Mouse (Mus musculus) heart, embryonic 14.5 days (tissue): ENCODE data around the gene Stpg4. TPM values are rescaled to one million over a fixed set of nuclear protein-coding genes. Genes with fewer than 3 reads are reported as not detected.
A peak's percentile ranks its signal among the peaks of the same experiment; 100 is the strongest.

Source experiments
- ATAC-seq: fragments of 200-750 bp; cut with Nextera tagmentation; 2 replicates; pipeline ENCODE4 v1.8.0; 2017; ENCODE audit warnings: low read depth, moderate TSS enrichment; ENCODE audit not compliant: insufficient number of reproducible peaks, insufficient read depth, low FRiP score
- H3K27ac ChIP-seq, 2 experiments: fragments of 200-500 bp in 1 of 2; fragments of 300-500 bp in 1 of 2; sonication (generic) in 1 of 2; replicated peaks in 1 of 2; 2 replicates each; pipeline ENCODE4 v1.5.1; 2012 to 2014; ENCODE audit warnings: low read depth in 2 of 2, low read length in 2 of 2, control low read depth in 1 of 2, mild to moderate bottlenecking in 1 of 2, mixed read lengths in 1 of 2; ENCODE audit not compliant: control insufficient read depth in 1 of 2, insufficient read depth in 1 of 2
- H3K27me3 ChIP-seq: fragments of 300-500 bp; sonication (generic); 2 replicates; pipeline ENCODE4 v1.6.1; 2014; ENCODE audit warnings: mild to moderate bottlenecking, low read length, control low read depth; ENCODE audit not compliant: control insufficient read depth, insufficient read depth
- H3K36me3 ChIP-seq: fragments of 300-500 bp; sonication (generic); 2 replicates; pipeline ENCODE4 v1.6.1; 2014; ENCODE audit warnings: mild to moderate bottlenecking, control low read depth, low read length, mixed read lengths; ENCODE audit not compliant: control insufficient read depth, insufficient read depth
- H3K4me1 ChIP-seq, 2 experiments: fragments of 200-500 bp in 1 of 2; fragments of 300-500 bp in 1 of 2; sonication (generic) in 1 of 2; 2 replicates each; pipeline ENCODE4 v1.6.1; 2012 to 2014; ENCODE audit warnings: low read length in 2 of 2, control low read depth in 1 of 2, mixed read lengths in 1 of 2; ENCODE audit not compliant: control insufficient read depth in 2 of 2, insufficient read depth in 2 of 2
- H3K4me2 ChIP-seq: fragments of 300-500 bp; sonication (generic); 2 replicates; pipeline ENCODE4 v1.6.1; 2014; ENCODE audit warnings: mild to moderate bottlenecking, low read length
- H3K4me3 ChIP-seq, 2 experiments: fragments of 200-500 bp in 1 of 2; fragments of 300-500 bp in 1 of 2; sonication (generic) in 1 of 2; 2 replicates each; pipeline ENCODE4 v1.5.1; 2012 to 2014; ENCODE audit warnings: low read length in 2 of 2, mild to moderate bottlenecking in 2 of 2, control low read depth in 1 of 2, low read depth in 1 of 2, moderate library complexity in 1 of 2; ENCODE audit not compliant: control insufficient read depth in 1 of 2, insufficient read depth in 1 of 2
- H3K9ac ChIP-seq: fragments of 300-500 bp; sonication (generic); 2 replicates; pipeline ENCODE4 v1.6.1; 2014; ENCODE audit warnings: mild to moderate bottlenecking, low read length
- H3K9me3 ChIP-seq: fragments of 300-500 bp; sonication (generic); 2 replicates; pipeline ENCODE4 v1.6.1; 2016; ENCODE audit warnings: low read length, control low read depth; ENCODE audit not compliant: control insufficient read depth
- WGBS: fragments of 180-500 bp; shearing (Covaris S2); extraction: QIAGEN DNeasy Blood & Tissue Kit; methylation state at CpG from one replicate; pipeline ENCODE4 v1.1.7; 2014; 5-methylcytosine and 5-hydroxymethylcytosine counted together
- polyA plus RNA-seq: library from polyadenylated mRNA; unstranded; fragments of >200 nt; fragmentation: Nextera tagmentation; extraction: Ambion mirVana; gene quantifications from 2 replicates; pipeline ENCODE4 v1.2.1, GENCODE M21; 2014

Stpg4 gene
- not detected in 2 replicates for polyA plus RNA-seq

DNA sequence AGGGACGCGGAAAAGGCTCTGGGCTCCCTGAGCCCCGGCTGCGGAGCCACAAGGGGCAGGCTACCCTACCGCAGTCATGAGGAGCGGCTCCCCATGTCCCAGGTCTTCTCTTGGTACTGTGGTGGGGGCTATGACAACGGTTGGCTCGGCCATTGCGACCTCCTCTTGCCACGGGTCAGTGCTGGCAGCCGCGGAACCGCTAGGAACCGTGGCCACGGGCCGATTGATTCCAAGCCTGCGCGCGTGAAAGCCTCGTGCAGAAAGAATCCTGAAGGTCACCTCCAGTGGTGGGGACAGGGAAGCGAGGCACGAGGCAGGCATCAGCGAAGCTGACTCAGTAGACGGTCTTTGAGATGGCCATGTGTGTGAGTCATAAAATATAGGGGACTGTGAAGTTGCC is at the start of gene Stpg4:
Gene Stpg4, minus strand, starts transcription at position 231 of the 400 bp plus-strand sequence.
- no peak for ATAC-seq
- H3K9ac ChIP-seq: no peak within 1 kb of the TSS

DNA sequence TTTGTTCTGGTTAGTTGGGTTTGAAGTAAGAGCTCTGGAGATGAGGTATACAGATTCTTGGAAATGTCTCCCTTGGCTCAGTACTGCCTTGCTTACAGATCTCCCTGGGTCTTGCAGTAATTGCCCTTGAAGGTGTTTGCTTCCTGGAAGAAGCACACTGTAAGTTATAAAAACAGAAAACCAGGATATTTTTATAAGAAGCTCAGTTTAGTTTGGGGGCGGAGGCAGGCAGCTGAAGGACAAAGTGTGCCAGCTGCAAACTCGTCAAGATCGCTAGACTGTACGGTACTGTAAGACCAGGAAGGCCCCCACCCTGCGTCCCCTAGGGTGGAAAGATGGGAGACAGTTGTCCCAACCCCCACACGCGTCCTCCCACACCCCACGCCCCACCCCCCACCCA is 47.8 kb upstream of the Stpg4 start:
- no peak for ATAC-seq
- H3K27ac ChIP-seq: no peak overlapping the region
- H3K4me2 ChIP-seq: no peak overlapping the region
- H3K4me3 ChIP-seq: no peak overlapping the region
- H3K9ac ChIP-seq: no peak overlapping the region
- H3K27me3 ChIP-seq: no peaks in the 10 kb centered on the region
- H3K36me3 ChIP-seq: no peaks in the 10 kb centered on the region
- 51% methylated on average over 8 of the region's 8 CpGs for WGBS
- no peaks in the 10 kb centered on the region for H3K9me3 ChIP-seq
- H3K4me1 ChIP-seq: peaks cover 15 to 21% of the 10 kb centered on the region in 2 experiments; a peak in 3 of 4 replicates

More for the DNA sequence above, at the start of gene Stpg4:
- Histone ChIP-seq H3K4me3 (no peak within 1 kb of the TSS; a peak in 1 of 4 replicates), H3K4me1 (peaks cover 0 to 3% of the 10 kb centered on the region in 2 experiments; a peak in 1 of 4 replicates), H3K9me3 (no peaks in the 10 kb centered on the region), H3K36me3 (peaks cover 27% of the 10 kb centered on the region), H3K4me2 (peak within 1 kb of the TSS; percentile 44), H3K27me3 (no peaks in the 10 kb centered on the region), H3K27ac (no peak within 1 kb of the TSS)
- 51% methylated on average over 24 of the region's 24 CpGs for whole genome bisulfite sequencing

DNA sequence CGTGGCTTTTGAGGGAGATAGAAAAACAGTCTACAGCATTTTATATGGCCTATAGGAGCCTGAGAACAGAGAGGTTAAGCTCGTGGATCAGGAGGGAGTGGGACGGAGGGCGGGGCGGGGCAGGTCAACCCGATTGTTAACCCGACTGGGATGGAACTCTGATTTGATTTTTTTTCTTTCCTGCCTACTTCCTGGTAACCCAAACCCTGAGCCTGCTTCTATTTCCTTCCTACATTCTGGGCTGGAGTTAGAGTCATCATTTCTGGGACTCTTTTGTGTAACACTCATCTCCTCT is 46.9 kb upstream of the Stpg4 start:
- Histone ChIP-seq H3K4me2 (peak overlapping the region; percentile 90), H3K36me3 (no peaks in the 10 kb centered on the region), H3K4me1 (peaks cover 15 to 21% of the 10 kb centered on the region in 2 experiments; a peak in 3 of 4 replicates), H3K4me3 (peak overlapping the region; percentile 32 to 34), H3K9me3 (no peaks in the 10 kb centered on the region), H3K27me3 (no peaks in the 10 kb centered on the region), H3K9ac (peak overlapping the region; percentile 66), H3K27ac (peak overlapping the region in 1 of 2 experiments; percentile 6; a peak in 1 of 4 replicates)
- 4% methylated on average over 7 of the region's 7 CpGs for WGBS
- no peak for ATAC-seq

DNA sequence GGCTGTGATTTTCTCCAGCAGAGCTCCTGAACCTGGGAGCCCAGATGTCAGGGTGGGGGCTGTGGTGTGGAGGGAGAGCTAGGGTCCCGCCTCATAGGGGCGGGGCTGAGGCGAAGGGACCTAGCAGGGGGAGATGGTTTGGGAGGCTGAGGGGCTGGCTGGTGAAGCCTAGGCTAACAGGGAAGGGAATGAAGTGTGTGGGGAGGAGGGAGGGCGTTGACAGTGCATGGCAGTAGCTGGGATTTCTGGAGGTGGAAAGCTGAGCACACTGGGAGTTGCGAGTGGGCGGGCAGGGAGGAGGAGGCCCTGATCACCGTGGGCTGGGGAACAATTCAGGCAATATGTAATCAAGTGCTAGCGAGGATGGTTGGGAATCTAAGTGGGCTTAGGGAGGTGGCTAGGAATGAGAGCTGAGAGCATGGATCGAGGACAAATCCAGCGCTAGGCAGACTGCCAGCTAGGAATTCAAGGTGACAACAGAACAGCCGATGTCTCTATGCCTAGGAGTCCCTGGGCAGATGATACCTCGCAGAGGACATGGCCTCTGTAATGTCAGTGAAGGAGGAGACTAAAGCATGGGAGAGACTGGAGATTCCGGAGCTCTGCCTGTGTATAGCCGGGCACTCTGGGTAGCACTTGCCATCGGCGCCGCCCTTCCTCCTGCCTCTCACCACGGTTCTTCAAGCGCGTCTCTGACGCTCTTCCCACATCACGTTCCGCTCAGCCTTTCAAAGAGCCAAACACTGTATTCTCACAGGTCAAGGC is 46.4 kb upstream of the Stpg4 start:
- peak overlapping the region; percentile 66 for H3K9ac ChIP-seq
- H3K36me3 ChIP-seq: no peaks in the 10 kb centered on the region
- H3K4me1 ChIP-seq: peaks cover 15 to 21% of the 10 kb centered on the region in 2 experiments; a peak in 3 of 4 replicates
- peak; percentile 62 for ATAC-seq
- under 1% methylated on average over 23 of the region's 23 CpGs for WGBS
- H3K9me3 ChIP-seq: no peaks in the 10 kb centered on the region
- peak overlapping the region; percentile 6 to 30; a peak in 3 of 4 replicates for H3K27ac ChIP-seq
- peak overlapping the region; percentile 32 to 34 for H3K4me3 ChIP-seq
- peak overlapping the region; percentile 90 for H3K4me2 ChIP-seq
- no peaks in the 10 kb centered on the region for H3K27me3 ChIP-seq

DNA sequence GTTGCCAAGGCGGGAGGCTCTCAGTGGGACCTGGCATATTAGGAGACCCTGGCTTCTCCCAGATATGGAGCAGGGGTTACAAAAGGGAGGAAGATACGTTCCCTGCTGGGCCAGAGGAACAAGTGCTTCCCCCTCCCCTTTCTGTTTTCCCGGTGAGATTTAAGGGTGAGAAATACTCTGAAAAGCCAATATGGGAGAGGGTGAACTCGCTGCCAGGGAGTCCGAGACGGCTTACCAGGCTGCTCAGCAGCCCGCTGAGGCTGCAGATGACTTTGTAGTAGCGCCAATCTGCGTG is 45.8 kb upstream of the Stpg4 start:
- no peaks in the 10 kb centered on the region for H3K36me3 ChIP-seq
- H3K4me2 ChIP-seq: peak overlapping the region; percentile 90
- peaks cover 15 to 18% of the 10 kb centered on the region in 2 experiments; a peak in 3 of 4 replicates for H3K4me1 ChIP-seq
- no peaks in the 10 kb centered on the region for H3K27me3 ChIP-seq
- peak overlapping the region; percentile 66 for H3K9ac ChIP-seq
- 3% methylated on average over 9 of the region's 9 CpGs for WGBS
- H3K4me3 ChIP-seq: peak overlapping the region; percentile 32 to 34
- ATAC-seq: no peak
- peak overlapping the region; percentile 6 to 30 for H3K27ac ChIP-seq
- H3K9me3 ChIP-seq: no peaks in the 10 kb centered on the region

DNA sequence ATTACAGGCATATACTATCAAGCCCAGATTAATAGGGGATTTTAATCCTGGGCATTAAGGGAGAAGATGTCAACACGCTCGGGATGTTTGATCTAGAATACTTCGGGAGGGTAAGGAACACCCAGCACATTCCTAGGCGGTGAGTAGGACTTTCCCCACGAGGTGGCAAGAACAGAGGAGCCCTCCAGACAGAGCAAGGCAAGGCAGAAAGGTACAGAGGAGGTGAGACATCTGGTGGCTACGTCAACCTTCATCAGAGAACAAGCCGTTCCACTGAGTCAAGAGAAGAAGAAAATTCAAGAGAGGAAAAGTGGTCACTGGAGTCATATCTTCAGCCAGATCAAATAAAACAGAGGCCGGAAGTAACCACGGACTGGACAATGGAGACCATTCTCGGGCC is 45.3 kb upstream of the Stpg4 start:
- 0 out of 2 replicates have a peak overlapping the region, but pooled peaks have one; percentile 66 for H3K9ac ChIP-seq
- peak overlapping the region in 1 of 2 experiments; percentile 32; a peak in 1 of 4 replicates for H3K4me3 ChIP-seq
- no peak for ATAC-seq
- no peaks in the 10 kb centered on the region for H3K36me3 ChIP-seq
- WGBS: 29% methylated on average over 10 of the region's 10 CpGs
- H3K4me2 ChIP-seq: peak overlapping the region; percentile 90
- peak overlapping the region; percentile 6 to 30; a peak in 3 of 4 replicates for H3K27ac ChIP-seq
- H3K27me3 ChIP-seq: no peaks in the 10 kb centered on the region
- peaks cover 15 to 18% of the 10 kb centered on the region in 2 experiments; a peak in 3 of 4 replicates for H3K4me1 ChIP-seq
- H3K9me3 ChIP-seq: no peaks in the 10 kb centered on the region

DNA sequence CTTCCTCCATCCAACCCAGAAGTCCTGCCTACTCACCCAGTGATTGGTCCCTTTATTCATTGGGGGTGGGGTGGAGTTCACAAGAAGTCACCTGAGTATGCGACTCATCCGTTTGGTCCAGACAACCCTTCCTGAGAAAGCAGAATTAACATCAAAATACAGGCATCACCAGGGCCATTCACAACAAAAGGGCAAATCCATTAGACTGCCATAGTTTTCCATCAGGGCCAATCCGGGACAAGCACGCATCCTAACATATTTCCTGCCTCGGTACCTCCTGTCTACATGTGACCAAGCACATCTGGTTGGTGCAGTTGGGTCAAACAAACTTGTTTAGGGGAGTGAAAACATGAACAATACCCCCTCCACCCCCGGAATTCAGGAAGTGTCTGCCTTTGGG is 44.1 kb upstream of the Stpg4 start:
- Histone ChIP-seq H3K27me3 (no peaks in the 10 kb centered on the region), H3K36me3 (no peaks in the 10 kb centered on the region), H3K4me1 (peaks cover 15% of the 10 kb centered on the region in 2 experiments; a peak in 3 of 4 replicates), H3K4me3 (no peak overlapping the region), H3K9ac (no peak overlapping the region), H3K4me2 (no peak overlapping the region), H3K27ac (no peak overlapping the region), H3K9me3 (no peaks in the 10 kb centered on the region)
- no peak for ATAC-seq
- 69% methylated on average over 6 of the region's 6 CpGs for WGBS
